Mouse (Mus musculus) testis, postnatal 14 days (tissue): ENCODE measurements around the gene Epb41l4b.

Source experiments
- DNase-seq: peaks from one replicate; pipeline ENCODE4 v3.0.0; 2021; ENCODE audit warnings: low spot score

The Epb41l4b gene

GRCm38 (mm10) chr4:57143026-57143937 is at the start of gene Epb41l4b:
Epb41l4b (minus strand) TSS chr4:57143437.
- DNase-seq: peak; percentile 86

GRCm38 (mm10) chr4:57191543-57192283 is 48.5 kb upstream of the Epb41l4b start:
- no peak for DNase-seq

- no peak for DNase-seq
Measured at GRCm38 (mm10) chr4:57189881-57190280, 46.6 kb upstream of the Epb41l4b start.

DNA sequence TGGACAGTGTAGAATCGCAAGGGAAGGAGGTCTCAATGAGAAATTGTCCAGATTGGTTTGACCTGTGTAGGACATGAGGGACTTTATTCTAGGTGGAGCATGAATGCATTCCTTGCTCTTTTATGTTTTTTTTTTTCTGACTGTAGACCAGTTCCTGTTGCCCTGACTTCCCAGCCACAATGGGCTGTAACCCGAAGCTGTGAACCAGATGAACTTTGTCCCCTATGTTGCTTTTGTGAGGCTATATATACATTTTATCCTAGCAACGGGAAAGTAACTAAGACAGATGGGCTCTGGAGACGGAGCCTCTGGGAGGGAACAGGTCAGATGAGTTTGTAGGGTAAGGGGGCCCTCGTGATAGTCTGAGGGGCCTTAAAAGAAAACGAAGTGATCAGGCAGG is 42.8 kb upstream of the Epb41l4b start:
- no peak for DNase-seq

DNA sequence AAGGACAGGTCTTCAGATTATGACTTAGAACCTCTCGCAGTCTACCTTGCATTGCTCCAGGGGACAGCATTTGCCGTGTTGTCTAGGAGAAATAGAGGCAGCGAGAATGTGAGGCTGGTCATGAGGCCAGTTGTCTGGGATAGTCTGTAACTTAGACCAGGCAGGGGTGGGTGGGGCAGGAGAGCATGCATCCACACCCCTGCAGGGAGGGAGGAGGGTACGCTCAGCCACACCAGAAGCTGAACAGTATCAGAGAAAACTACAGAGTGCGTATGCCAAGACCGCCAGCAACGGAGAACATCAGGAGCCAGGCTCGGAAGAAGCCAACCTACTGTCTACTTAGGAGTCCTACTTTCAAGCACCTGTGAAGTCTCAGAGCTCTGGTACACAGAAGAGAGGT is 42.2 kb upstream of the Epb41l4b start:
- no peak for DNase-seq

- no peak for DNase-seq
Measured at GRCm38 (mm10) chr4:57183493-57183892, 40.3 kb upstream of the Epb41l4b start.

DNA sequence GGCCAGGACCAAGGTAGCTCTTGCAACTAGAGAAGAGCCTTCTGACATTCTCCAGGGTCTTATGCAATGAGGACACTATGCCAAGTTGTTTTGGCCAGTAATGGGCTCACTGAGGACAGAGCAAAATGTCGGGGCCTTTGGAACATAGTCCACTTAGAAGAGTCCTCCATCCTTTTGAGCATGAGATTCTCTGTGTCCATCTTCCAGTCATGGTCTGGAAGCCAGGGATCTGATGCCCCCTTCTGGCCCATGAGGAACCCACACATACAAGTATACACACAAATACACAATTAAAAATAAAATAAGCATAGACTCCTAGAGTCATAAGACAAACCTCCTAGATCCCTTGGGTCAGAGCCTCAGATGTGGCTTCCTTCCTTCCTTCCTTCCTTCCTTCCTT is 38.3 kb upstream of the Epb41l4b start:
- DNase-seq: no peak

DNA sequence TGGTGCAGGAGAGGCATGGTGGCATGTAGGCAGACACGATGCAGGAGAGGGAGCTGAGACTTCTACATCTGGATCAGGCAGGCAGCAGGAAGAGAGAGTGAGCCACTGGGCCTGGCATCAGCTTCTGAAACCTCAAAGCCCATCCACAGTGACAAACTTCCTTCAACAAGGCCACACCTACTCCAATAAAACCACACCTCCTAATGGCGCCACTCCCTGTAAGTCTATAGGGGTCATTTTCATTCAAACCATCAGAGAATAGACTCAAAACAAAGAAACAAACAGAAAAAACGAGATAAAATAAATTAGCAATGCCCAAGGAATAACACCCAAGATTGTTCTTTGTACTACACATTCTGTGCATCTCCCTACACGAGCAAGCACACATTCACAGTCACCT is 35.6 kb upstream of the Epb41l4b start:
- no peak for DNase-seq

GRCm38 (mm10) chr4:57175329-57175728 is 32.1 kb upstream of the Epb41l4b start:
- no peak for DNase-seq

DNA sequence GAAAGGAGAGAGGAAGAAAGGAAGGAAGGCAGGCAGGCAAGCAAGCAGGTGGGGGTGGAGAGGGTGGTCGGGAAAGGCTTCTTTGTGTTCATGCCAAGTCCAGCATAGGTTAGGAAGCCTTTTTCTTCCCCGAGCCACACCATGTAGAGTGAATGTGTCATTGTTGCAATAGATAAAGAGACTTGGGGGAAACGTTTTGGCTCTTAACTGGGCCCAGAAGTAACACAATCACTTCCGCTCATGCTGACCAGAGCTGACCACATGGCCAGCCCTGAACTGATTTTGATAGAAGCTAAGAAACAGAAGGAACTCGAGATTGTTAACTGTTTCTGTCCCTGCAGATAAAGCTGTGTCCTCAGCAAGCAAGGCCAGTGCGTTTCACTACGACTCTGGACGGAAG is 29.6 kb upstream of the Epb41l4b start:
- DNase-seq: no peak

GRCm38 (mm10) chr4:57171817-57172216 is 28.6 kb upstream of the Epb41l4b start:
- DNase-seq: no peak

- DNase-seq: no peak
Measured at GRCm38 (mm10) chr4:57168680-57169079, 25.4 kb upstream of the Epb41l4b start.

DNA sequence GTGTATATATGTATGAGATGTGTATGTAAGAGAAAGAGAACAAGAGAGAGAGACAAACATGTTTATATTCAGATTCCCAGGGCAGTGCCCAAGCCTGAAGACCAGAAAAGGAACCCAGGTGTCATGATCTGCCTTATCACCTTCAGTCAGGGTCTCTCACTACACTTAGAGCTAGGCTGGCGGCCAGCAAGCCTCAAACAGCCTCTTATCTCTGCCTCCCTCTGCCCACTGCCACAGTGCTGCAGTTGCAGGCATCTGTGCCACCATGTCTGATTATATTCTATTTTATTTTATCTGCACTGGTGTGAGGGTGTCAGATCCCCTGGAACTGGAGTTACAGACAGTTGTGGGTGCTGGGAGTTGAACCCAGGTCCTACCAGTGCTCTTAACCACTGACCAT is 25.0 kb upstream of the Epb41l4b start:
- DNase-seq: no peak

DNA sequence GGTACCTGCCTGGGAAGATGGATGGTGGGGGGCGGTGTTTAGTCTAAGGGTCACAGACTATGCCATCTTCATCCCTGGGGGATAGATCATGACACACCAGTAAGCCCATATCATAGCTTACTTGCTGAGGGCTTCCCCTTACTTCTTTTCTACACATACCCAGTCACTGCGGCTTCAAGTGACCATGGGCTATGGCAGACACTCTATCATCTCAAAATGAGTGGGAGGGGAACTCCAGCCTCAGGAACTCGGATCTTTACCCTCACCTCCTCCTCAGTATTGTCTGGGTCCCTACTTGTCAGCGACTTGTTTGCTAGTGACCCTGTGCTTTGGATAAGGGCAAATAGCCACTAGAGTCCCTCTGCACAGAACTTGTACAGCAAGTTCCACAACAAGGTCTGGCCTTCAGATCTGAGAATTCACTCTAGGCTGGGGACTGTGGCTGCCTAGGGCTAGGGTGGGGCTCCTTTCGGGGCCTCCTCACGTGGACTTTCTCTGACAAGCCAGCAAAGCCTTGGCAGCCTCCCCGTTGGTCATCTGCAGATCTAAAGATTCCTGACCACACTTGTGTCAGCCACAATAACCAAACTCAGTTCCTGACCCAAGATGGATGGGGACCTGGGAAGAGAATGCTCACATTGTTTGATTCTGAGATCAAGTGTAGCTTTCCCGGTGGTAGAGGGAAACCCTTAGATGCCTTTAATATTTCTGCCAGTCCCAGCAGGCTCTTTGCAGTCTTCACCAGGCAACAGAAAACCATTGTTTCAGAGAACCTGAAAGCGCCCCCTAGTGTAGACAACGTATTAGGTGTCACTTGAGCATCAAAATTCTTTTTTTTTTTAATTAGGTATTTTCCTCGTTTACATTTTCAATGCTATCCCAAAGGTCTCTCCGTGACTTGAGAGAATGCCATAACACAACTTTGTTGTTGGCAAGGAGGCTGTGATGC is 24.0 kb upstream of the Epb41l4b start:
- no peak for DNase-seq

GRCm38 (mm10) chr4:57165654-57166053 is 22.4 kb upstream of the Epb41l4b start:
- DNase-seq: no peak

- no peak for DNase-seq
Measured at GRCm38 (mm10) chr4:57164578-57165210, 21.5 kb upstream of the Epb41l4b start.

GRCm38 (mm10) chr4:57162789-57163722 is 19.8 kb upstream of the Epb41l4b start:
- no peak for DNase-seq

DNA sequence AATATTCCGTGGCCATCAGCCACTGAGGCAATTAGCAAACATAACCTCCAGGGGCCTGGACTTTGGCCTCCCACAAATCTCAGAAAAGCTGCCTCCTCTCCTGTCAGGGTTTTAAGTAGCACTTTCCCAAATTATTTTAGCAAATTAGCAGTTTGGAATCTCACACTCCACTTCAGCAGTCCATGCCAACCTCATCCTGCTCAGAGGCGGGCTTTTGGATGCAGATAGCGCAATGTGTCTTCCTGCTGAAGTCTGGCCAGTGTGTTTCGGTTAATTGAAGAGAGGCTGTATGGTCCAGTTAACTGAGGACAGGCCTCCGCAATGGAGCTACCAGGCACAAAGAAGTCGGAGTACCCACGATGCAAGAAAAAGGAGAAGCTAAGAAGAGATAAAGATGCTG is 17.3 kb upstream of the Epb41l4b start:
- DNase-seq: no peak

- DNase-seq: no peak
Measured at GRCm38 (mm10) chr4:57156549-57157169, 13.4 kb upstream of the Epb41l4b start.

GRCm38 (mm10) chr4:57153838-57154237 is 10.6 kb upstream of the Epb41l4b start:
- no peak for DNase-seq
